Mouse (Mus musculus) limb, embryonic 12.5 days (tissue): ENCODE data around the gene Cnot3. TPM values are rescaled to one million over a fixed set of nuclear protein-coding genes. Genes with fewer than 3 reads are reported as not detected.
"Not testable (repeated sequence)": the region's sequence is repeated elsewhere in the genome, so short reads cannot be mapped to it uniquely, and the experiment has no call there.

Experiments used
- ATAC-seq: fragments of 200-750 bp; cut with Nextera tagmentation; 2 replicates; pipeline ENCODE4 v1.8.0; 2017; ENCODE audit warnings: low read depth, moderate TSS enrichment; ENCODE audit not compliant: insufficient number of reproducible peaks, insufficient read depth, low FRiP score, low TSS enrichment
- H3K27ac ChIP-seq: fragments of 300-500 bp; sonication (generic); 2 replicates; pipeline ENCODE4 v1.5.1; 2016; ENCODE audit warnings: mild to moderate bottlenecking, moderate library complexity
- H3K27me3 ChIP-seq: fragments of 300-500 bp; sonication (generic); 2 replicates; pipeline ENCODE4 v1.6.1; 2016; ENCODE audit warnings: mild to moderate bottlenecking, moderate library complexity
- H3K36me3 ChIP-seq: fragments of 300-500 bp; sonication (generic); 2 replicates; pipeline ENCODE4 v1.6.1; 2016; ENCODE audit warnings: mild to moderate bottlenecking, moderate library complexity
- H3K4me1 ChIP-seq: fragments of 300-500 bp; sonication (generic); replicated peaks from 2 replicates; pipeline ENCODE4 v1.6.1; 2016
- H3K4me2 ChIP-seq: fragments of 300-500 bp; sonication (generic); 2 replicates; pipeline ENCODE4 v1.6.1; 2016; ENCODE audit warnings: mild to moderate bottlenecking, moderate library complexity
- H3K4me3 ChIP-seq: fragments of 300-500 bp; sonication (generic); replicated peaks from 2 replicates; pipeline ENCODE4 v1.5.1; 2016; ENCODE audit warnings: mild to moderate bottlenecking
- H3K9ac ChIP-seq: fragments of 300-500 bp; sonication (generic); replicated peaks from 2 replicates; pipeline ENCODE4 v1.6.1; 2016; ENCODE audit warnings: mild to moderate bottlenecking, moderate library complexity
- H3K9me3 ChIP-seq: fragments of 300-500 bp; sonication (generic); 2 replicates; pipeline ENCODE4 v1.6.1; 2016; ENCODE audit warnings: mild to moderate bottlenecking, moderate library complexity
- WGBS: fragments of 180-500 bp; shearing (Covaris S2); methylation state at CpG from one replicate; pipeline ENCODE4 v1.1.7; 2016; 5-methylcytosine and 5-hydroxymethylcytosine counted together
- polyA plus RNA-seq: library from polyadenylated mRNA; unstranded; fragments of >200 nt; fragmentation: Nextera tagmentation; extraction: Ambion mirVana; gene quantifications from 2 replicates; pipeline ENCODE4 v1.2.1, GENCODE M21; 2016

Cnot3 gene
- polyA plus RNA-seq, 1 experiment from 2014 or later: 69.5 TPM

DNA sequence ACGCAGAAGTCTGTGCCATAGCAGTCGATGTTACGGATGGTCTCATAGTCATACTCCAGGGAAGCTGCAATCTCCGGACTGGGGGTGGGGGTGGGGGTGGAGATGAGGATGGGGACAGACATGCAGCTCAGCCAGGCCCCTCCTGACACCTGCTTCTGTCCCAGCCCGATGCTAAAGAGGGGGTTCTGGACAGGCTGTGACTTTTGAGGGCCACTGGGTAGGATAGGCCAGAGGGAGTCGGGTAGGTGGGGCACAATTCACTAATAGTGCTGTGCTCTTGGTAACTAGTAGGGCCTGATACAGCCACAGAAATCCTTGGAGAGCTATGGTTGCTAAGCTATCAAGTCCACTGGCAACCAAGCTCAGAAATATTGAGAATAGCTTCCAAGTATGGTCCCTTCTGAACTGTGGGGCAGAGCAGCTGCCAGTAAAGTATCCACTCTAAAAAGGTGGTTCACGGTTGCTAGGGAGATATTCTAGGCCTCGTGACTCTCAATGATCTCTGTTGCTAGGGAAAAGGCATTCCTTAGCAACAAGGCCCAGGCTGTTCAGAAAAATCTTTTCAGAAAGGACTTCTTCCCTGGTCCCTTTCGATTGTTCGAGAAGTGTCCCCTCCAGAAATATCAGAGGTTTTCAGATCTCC, 39.0 kb downstream of the Cnot3 start:
- no peak for ATAC-seq
- Histone ChIP-seq H3K9ac (no peak overlapping the region), H3K36me3 (peaks cover 83% of the 10 kb centered on the region), H3K27me3 (no peaks in the 10 kb centered on the region), H3K4me1 (no peaks in the 10 kb centered on the region), H3K4me3 (no peak overlapping the region), H3K4me2 (no peak overlapping the region), H3K9me3 (no peaks in the 10 kb centered on the region), H3K27ac (no peak overlapping the region)
- WGBS: 87% methylated on average over 10 of the region's 10 CpGs

DNA sequence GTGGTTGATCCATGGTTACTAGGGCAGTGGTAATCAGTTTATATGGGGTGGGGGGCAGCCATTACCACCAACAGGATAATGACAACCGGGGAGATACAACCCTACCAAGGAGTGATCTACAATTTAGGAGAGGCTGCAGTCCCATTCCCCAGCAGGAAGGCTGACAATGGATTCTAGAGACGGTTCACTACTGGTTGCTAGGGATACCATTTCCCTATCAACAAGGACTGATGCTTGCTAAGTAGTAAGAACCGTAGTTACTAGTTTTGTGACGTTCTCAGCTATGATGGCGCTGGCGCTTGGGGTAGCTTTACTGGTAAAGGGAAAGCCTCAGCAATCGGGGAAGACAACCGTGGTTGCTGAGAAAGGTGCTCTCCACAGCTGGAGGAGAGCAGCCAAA, 39.6 kb downstream of the Cnot3 start:
- no peak overlapping the region for H3K4me2 ChIP-seq
- ATAC-seq: no peak
- no peaks in the 10 kb centered on the region for H3K27me3 ChIP-seq
- H3K4me1 ChIP-seq: no peaks in the 10 kb centered on the region
- 93% methylated on average over 8 of the region's 8 CpGs for WGBS
- H3K9me3 ChIP-seq: no peaks in the 10 kb centered on the region
- peaks cover 79% of the 10 kb centered on the region for H3K36me3 ChIP-seq
- H3K9ac ChIP-seq: no peak overlapping the region
- H3K27ac ChIP-seq: no peak overlapping the region
- no peak overlapping the region for H3K4me3 ChIP-seq

GRCm38 (mm10) chr7:3685400-3686187, 40.5 kb downstream of the Cnot3 start:
- WGBS: 86% methylated on average over 31 of the region's 31 CpGs
- no peak for ATAC-seq
- Histone ChIP-seq H3K9ac (no peak overlapping the region), H3K4me1 (no peaks in the 10 kb centered on the region), H3K27me3 (no peaks in the 10 kb centered on the region), H3K4me3 (no peak overlapping the region), H3K27ac (no peak overlapping the region), H3K4me2 (no peak overlapping the region), H3K9me3 (no peaks in the 10 kb centered on the region), H3K36me3 (peaks cover 82% of the 10 kb centered on the region)

DNA sequence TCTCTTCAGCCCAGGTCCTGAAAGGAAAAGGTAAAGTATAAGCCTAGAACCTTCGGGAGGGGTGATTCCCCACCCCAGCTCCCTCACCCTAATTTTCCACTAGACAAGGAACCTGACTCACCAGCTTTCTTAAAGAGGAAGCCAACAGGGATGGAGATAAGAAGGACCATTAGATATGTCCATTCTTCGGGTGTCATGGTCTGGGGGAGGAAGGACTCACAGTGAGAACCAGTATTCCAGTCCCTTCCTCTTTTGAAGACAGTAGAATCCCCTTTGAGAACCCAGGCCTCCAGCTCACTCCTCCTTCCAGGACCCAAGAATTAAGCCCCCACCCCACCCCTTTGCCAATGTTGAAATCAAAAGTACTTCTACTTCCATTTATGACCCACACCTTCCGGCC, 46.9 kb downstream of the Cnot3 start:
- no peak for ATAC-seq
- Histone ChIP-seq H3K4me3 (peak overlapping the region; percentile 71), H3K4me1 (peaks cover 21% of the 10 kb centered on the region), H3K9ac (peak overlapping the region; percentile 89), H3K36me3 (peaks cover 47% of the 10 kb centered on the region), H3K27ac (peak overlapping the region; percentile 98; the same call in 1 of the 2 replicates), H3K9me3 (no peaks in the 10 kb centered on the region), H3K4me2 (peak overlapping the region; percentile 81), H3K27me3 (no peaks in the 10 kb centered on the region)
- WGBS: 28% methylated on average over 3 of the region's 3 CpGs

- H3K27ac ChIP-seq: peak within 1 kb of the TSS; percentile 98
- WGBS: under 1% methylated on average over 49 of the region's 49 CpGs
- peak; percentile 73 for ATAC-seq
Measured at GRCm38 (mm10) chr7:3692382-3692986, 47.4 kb downstream of the Cnot3 start, which contains the start of gene Tsen34. Gene Tsen34 (plus strand): TSS chr7:3692863.

DNA sequence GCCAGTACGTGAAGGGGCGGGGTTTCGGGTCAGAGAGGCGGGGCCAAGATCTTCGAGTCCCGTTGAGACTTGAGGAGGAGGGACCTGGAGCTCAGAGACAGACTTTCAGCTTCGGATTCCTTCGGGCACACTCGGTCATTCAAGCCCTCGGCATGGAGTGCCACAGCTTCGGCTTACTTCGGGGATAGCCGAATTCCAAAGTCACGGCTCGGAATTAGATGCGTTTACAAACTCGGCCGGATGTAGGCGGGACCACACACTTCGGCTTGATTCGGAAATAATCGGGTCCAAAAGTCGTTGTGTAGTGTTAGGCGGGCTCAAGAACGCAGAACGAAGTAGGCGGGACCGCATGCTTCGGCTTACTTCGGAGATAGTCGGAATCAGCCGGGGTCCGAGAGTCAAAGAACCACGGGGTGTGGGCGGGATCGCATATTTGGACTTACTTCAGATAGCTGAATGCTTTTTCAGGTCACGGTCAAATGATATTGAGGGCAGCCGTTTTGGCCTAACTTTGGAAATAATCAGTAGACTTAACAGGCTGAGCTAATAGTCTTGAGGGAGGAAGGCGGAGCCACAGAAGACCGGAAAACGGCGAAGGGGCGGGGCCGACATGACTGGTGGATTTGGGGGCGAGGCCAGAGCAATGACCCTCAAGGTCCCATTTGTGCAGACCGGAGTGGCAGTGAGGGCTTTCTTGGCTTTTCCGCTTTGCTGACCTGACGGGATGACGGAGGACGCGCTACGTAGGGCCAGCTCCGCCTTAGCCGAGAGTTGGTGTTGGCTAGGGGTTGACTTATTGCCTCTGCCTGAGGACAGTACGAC, 48.1 kb downstream of the Cnot3 start, which contains the start of gene Mboat7:
Gene Mboat7 (minus strand): TSS at position 537 of the 822 bp plus-strand sequence.
- H3K27ac ChIP-seq: peak within 1 kb of the TSS; percentile 98
- WGBS: under 1% methylated on average over 55 of the region's 55 CpGs

More at GRCm38 (mm10) chr7:3692382-3692986, 47.4 kb downstream of the Cnot3 start, which contains the start of gene Tsen34:
- Histone ChIP-seq H3K27me3 (no peaks in the 10 kb centered on the region), H3K9ac (peak within 1 kb of the TSS; percentile 89), H3K4me3 (peak within 1 kb of the TSS; percentile 71), H3K4me2 (peak within 1 kb of the TSS; percentile 81), H3K4me1 (peaks cover 21% of the 10 kb centered on the region), H3K9me3 (no peaks in the 10 kb centered on the region), H3K36me3 (peaks cover 47% of the 10 kb centered on the region)

DNA sequence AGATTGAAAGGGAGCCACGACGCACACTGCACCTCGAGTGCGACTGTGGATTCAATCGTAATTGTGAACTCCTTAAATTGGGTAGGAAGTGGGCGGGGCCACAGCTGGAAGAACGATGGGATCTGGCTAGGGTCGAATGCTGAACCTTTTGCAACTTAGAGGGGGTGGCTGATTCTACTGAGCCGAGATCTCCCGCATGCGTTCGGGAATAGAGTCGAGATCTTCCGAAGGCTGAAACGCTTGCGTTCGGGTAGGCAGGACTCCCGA, 48.7 kb downstream of the Cnot3 start:
- peak overlapping the region; percentile 71 for H3K4me3 ChIP-seq
- ATAC-seq: no peak
- no peaks in the 10 kb centered on the region for H3K9me3 ChIP-seq
- peaks cover 21% of the 10 kb centered on the region for H3K4me1 ChIP-seq
- under 1% methylated on average over 18 of the region's 18 CpGs for WGBS
- peaks cover 47% of the 10 kb centered on the region for H3K36me3 ChIP-seq
- no peaks in the 10 kb centered on the region for H3K27me3 ChIP-seq
- H3K4me2 ChIP-seq: peak overlapping the region; percentile 81
- peak overlapping the region; percentile 89 for H3K9ac ChIP-seq
- H3K27ac ChIP-seq: peak overlapping the region; percentile 98

More for the DNA sequence above, 48.1 kb downstream of the Cnot3 start, which contains the start of gene Mboat7:
- Histone ChIP-seq H3K9me3 (no peaks in the 10 kb centered on the region), H3K27me3 (no peaks in the 10 kb centered on the region), H3K36me3 (peaks cover 47% of the 10 kb centered on the region), H3K4me3 (peak within 1 kb of the TSS; percentile 71), H3K4me1 (peaks cover 21% of the 10 kb centered on the region), H3K4me2 (peak within 1 kb of the TSS; percentile 81), H3K9ac (peak within 1 kb of the TSS; percentile 89)
- peak; percentile 89 for ATAC-seq

DNA sequence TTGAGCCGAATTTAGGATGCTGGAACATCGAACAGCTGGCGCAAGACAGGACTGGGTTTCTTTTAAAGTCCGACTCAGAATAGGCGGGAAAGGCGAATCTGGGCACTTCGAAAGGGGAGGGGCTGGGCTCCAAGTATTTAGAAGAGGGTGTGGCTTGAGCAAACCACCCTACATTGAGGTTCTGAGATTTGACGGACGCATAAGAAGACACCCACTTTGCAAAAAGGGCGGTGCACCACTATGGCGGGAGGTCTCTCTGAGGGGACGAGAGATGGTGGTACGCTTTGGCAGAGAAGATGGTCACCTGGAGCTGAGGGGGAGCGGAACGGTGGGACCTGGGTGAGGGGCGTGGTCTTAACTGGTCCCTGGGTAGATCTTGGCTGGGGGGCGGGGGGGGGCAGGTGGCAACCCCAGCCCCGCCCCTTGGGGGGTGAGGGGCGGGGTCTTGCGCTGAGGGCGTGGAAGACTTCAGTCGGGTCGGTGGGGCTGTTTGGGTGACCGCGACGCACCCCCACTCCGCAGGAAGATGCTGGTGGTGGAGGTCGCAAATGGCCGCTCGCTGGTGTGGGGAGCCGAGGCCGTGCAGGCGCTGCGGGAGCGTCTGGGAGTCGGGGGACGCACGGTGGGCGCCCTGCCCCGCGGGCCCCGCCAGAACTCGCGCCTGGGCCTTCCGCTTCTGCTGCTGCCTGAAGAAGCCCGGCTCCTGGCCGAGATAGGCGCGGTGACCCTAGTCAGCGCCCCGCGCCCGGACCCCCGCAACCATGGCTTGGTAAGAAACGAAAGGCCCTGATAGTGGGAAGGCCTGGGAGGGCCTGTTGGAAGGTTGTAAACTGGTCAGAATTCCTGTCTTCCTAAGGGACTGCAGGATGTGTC, 49.2 kb downstream of the Cnot3 start:
- H3K4me3 ChIP-seq: peak overlapping the region; percentile 71

DNA sequence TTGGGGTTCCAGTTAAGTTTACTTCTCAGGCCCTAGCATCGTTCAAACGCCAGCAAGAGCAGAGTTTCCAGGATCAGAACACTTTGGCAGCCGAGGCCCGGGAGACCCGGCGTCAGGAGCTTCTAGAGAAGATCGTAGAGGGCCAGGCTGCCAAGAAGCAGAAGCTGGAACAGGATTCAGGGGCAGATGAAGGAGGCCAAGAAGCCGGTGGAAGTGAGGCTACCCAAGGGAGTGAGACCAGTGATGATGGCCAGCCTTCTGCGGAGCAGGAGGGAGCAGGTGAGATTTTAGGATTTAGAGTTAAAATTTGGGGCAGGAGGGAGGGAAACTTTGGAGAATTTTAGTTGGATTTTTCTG, 49.9 kb downstream of the Cnot3 start:
- H3K4me3 ChIP-seq: peak overlapping the region; percentile 71
- not testable (repeated sequence) for H3K9me3 ChIP-seq, H3K27me3 ChIP-seq, ATAC-seq
- H3K36me3 ChIP-seq: peaks cover 54% of the 10 kb centered on the region
- H3K27ac ChIP-seq: peak overlapping the region; percentile 98
- H3K4me2 ChIP-seq: peak overlapping the region; percentile 81
- H3K9ac ChIP-seq: peak overlapping the region; percentile 89
- 2% methylated on average over 9 of the region's 9 CpGs for WGBS
- peaks cover 21% of the 10 kb centered on the region for H3K4me1 ChIP-seq

More for the DNA sequence above, 49.2 kb downstream of the Cnot3 start:
- peak; percentile 60 for ATAC-seq
- Histone ChIP-seq H3K27me3 (no peaks in the 10 kb centered on the region), H3K9me3 (no peaks in the 10 kb centered on the region), H3K36me3 (peaks cover 53% of the 10 kb centered on the region), H3K9ac (peak overlapping the region; percentile 89), H3K4me2 (peak overlapping the region; percentile 81), H3K27ac (peak overlapping the region; percentile 98), H3K4me1 (peaks cover 21% of the 10 kb centered on the region)
- under 1% methylated on average over 55 of the region's 55 CpGs for WGBS

GRCm38 (mm10) chr7:3698471-3698870, 53.4 kb downstream of the Cnot3 start:
- Histone ChIP-seq H3K27ac (no peak overlapping the region), H3K36me3 (peaks cover 66% of the 10 kb centered on the region), H3K4me1 (peaks cover 9% of the 10 kb centered on the region), H3K9ac (no peak overlapping the region), H3K4me2 (no peak overlapping the region), H3K4me3 (no peak overlapping the region), H3K9me3 (no peaks in the 10 kb centered on the region), H3K27me3 (no peaks in the 10 kb centered on the region)
- ATAC-seq: no peak
- WGBS: 94% methylated on average over 6 of the region's 6 CpGs
